Mouse (Mus musculus): ENCODE results near the gene Ccdc191.

- TF ChIP-seq USF1 (IDR thresholded peaks at IDR 0.05; ENCODE audit: low read depth), result no peak
- no peak for TF ChIP-seq MAX (IDR thresholded peaks at IDR 0.05; ENCODE audit: low read depth)
- no peak for TF ChIP-seq POLR2A (IDR thresholded peaks at IDR 0.05; ENCODE audit: insufficient read length, low read depth)
- no peak for TF ChIP-seq E2F4 (IDR thresholded peaks at IDR 0.05; ENCODE audit: insufficient read depth)
- TF ChIP-seq POLR2AphosphoS2 (IDR thresholded peaks at IDR 0.05; ENCODE audit: insufficient read length, low read depth), result no peak
- no peak for TF ChIP-seq CEBPB (IDR thresholded peaks at IDR 0.05; ENCODE audit: insufficient read depth, poor library complexity, severe bottlenecking)
- TF ChIP-seq SRF (IDR thresholded peaks at IDR 0.05; ENCODE audit: control insufficient read depth, insufficient read length, low read depth), result no peak
Observed at GRCm38 (mm10) chr16:44011010-44011409, 121.4 kb downstream of the Ccdc191 start.
